Mouse (Mus musculus) forebrain, embryonic 10.5 days (tissue): ENCODE results near the gene Nrbf2. TPM values are rescaled to one million over a fixed set of nuclear protein-coding genes. Genes with fewer than 3 reads are reported as not detected.

Experiments
- DNase-seq: peaks from one replicate; pipeline ENCODE4 v3.0.0-alpha.2; 2017; ENCODE audit warnings: low spot score; ENCODE audit errors: extremely low spot score
- H3K27ac ChIP-seq: fragments of 300-500 bp; sonication (generic); 2 replicates; pipeline ENCODE4 v1.5.1; 2016; ENCODE audit warnings: mild to moderate bottlenecking
- H3K27me3 ChIP-seq: fragments of 300-500 bp; sonication (generic); 2 replicates; pipeline ENCODE4 v1.6.1; 2016; ENCODE audit warnings: mild to moderate bottlenecking; ENCODE audit not compliant: poor library complexity, severe bottlenecking
- H3K36me3 ChIP-seq: fragments of 300-500 bp; sonication (generic); replicated peaks from 2 replicates; pipeline ENCODE4 v1.6.1; 2016; ENCODE audit warnings: mild to moderate bottlenecking, moderate library complexity
- H3K4me1 ChIP-seq: fragments of 300-500 bp; sonication (generic); 2 replicates; pipeline ENCODE4 v1.6.1; 2016
- H3K4me3 ChIP-seq: fragments of 300-500 bp; sonication (generic); 2 replicates; pipeline ENCODE4 v1.5.1; 2016; ENCODE audit warnings: mild to moderate bottlenecking, moderate library complexity
- H3K9me3 ChIP-seq: fragments of 300-500 bp; sonication (generic); 2 replicates; pipeline ENCODE4 v1.6.1; 2016; ENCODE audit warnings: mild to moderate bottlenecking, moderate library complexity
- WGBS: fragments of 180-500 bp; shearing (Covaris S2); methylation state at CpG from one replicate; pipeline ENCODE4 v1.1.7; 2016; 5-methylcytosine and 5-hydroxymethylcytosine counted together
- polyA plus RNA-seq: library from polyadenylated mRNA; unstranded; fragments of >200 nt; fragmentation: Nextera tagmentation; extraction: Ambion mirVana; gene quantifications from 2 replicates; pipeline ENCODE4 v1.2.1, GENCODE M21; 2016

Nrbf2 gene
- polyA plus RNA-seq, 1 experiment from 2014 or later, result 35.9 TPM

DNA sequence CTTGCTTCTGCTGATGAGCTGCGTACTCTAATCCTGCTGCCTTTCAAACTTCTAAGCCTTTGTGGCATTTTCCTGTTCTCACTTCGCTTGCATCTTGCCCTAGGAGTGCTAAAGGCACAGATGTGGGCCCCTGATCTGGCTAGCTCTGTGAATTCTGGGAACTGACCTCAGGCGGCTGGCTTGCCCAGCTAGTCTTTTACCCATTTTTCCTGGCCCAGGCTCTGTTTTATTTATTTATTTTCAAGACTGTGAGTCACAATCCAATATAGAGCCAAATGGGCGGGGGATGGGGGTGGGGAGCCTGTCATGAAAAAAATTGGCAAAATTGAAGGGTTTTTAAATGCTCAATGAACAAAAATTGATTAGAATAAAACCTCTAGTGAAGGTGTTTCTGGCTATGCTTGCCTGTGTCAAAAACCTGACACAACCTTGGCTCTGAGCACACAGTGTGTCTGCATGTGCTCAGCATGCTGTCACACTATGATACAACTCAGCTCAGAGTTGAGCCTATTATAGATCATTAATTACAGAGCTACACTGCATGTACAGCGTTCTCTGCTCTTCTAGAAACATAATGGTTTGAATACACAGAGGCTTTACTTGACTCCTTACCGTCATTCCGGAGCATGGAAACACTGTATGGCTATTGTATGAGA is 24.5 kb upstream of the Nrbf2 start:
- H3K36me3 ChIP-seq, result no peaks in the 10 kb centered on the region
- no peaks in the 10 kb centered on the region for H3K4me1 ChIP-seq
- H3K4me3 ChIP-seq, result no peak overlapping the region
- no peak overlapping the region for H3K27ac ChIP-seq
- no peak for DNase-seq
- no peaks in the 10 kb centered on the region for H3K27me3 ChIP-seq
- H3K9me3 ChIP-seq, result no peaks in the 10 kb centered on the region
- 82% methylated on average over 7 of the region's 7 CpGs for WGBS

DNA sequence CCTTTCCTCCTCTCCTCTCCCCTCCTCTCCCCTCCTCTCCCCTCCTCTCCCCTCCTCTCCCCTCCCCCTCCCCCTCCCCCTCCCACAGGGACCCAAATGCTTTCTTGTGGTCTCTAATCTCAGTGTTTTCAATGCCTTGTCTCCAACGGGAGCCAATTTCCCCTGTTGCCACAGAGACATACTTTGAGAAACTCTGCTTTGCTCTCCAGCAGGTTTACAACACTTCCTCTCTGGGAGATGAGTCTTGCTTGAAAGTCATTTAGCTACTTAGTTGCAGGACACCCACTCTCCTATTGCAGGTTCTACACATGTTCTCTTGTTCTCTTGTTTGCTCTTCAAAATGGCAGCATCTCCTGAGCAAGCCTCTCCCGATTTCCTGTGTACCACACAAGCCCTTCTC is 17.2 kb upstream of the Nrbf2 start:
- no peaks in the 10 kb centered on the region for H3K27me3 ChIP-seq
- no peaks in the 10 kb centered on the region for H3K9me3 ChIP-seq
- no peak for DNase-seq
- H3K27ac ChIP-seq, result no peak overlapping the region
- no peaks in the 10 kb centered on the region for H3K36me3 ChIP-seq
- no peaks in the 10 kb centered on the region for H3K4me1 ChIP-seq
- H3K4me3 ChIP-seq, result no peak overlapping the region
- WGBS, result 82% methylated on average over 2 of the region's 2 CpGs

DNA sequence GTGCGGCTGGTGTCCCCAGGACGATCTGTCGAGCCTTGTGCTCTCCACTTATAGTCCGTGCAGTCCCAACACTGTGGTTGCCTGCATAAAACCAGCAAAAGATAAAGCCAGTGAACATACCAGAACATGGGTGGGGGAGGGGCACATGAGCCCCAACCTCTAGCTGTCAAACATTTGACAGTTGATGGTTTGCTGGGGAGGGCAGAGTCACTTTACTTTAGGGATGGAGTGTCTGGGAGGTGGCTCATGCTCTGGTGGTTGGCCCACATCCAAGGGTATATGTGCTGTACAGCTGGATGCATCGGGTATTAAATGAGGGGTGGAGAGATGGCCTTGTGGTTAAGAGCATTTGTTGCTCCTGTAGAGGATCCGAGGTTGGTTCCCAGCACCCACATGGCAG is 15.9 kb upstream of the Nrbf2 start:
- DNase-seq, result no peak
- Histone ChIP-seq H3K27me3 (no peaks in the 10 kb centered on the region), H3K4me3 (no peak overlapping the region), H3K9me3 (no peaks in the 10 kb centered on the region), H3K27ac (no peak overlapping the region), H3K36me3 (no peaks in the 10 kb centered on the region), H3K4me1 (no peaks in the 10 kb centered on the region)
- WGBS, result 97% methylated on average over 6 of the region's 6 CpGs

DNA sequence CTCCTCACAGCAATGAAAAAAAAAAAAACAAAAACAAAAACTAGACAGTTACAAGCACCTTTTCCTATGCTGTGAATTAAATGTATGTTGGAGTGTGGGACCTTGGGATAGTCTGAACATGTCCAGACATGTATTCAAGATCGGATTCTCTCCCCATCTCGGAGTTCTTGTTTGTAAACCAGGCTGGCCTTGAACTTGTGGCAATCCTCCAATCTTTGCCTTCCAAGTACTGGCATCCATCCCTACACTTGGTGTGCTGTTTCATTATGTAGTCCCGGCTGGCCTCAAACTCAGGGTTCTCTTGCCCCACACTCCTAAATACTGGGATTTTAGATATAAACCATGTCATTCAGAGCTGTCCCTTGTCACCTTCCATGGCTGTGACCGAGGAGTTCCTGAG is 14.2 kb upstream of the Nrbf2 start:
- 83% methylated on average over 4 of the region's 4 CpGs for WGBS
- DNase-seq, result no peak

DNA sequence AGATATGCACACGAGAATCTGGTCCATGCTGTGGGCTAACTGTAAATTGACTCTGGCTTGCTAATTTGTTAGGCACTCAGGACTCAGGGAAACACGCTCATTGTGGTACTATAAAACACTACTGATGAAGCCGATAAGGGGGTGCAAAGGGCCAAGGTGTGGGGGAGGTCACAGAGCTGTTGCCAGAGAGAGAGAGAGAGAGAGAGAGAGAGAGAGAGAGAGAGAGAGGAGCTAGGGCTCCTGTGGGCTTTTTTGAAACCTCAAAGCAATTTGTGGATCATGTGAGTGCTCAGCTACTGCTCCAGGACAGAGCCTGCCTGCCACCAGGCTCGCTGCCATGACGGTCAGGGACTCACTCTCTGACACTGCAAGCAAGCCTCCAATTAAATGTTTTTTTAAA is 13.8 kb upstream of the Nrbf2 start:
- no peaks in the 10 kb centered on the region for H3K27me3 ChIP-seq
- H3K27ac ChIP-seq, result no peak overlapping the region
- no peak for DNase-seq
- no peaks in the 10 kb centered on the region for H3K4me1 ChIP-seq
- WGBS, result 80% methylated on average over 5 of the region's 5 CpGs
- no peak overlapping the region for H3K4me3 ChIP-seq
- H3K9me3 ChIP-seq, result no peaks in the 10 kb centered on the region
- no peaks in the 10 kb centered on the region for H3K36me3 ChIP-seq

More for the DNA sequence above, 14.2 kb upstream of the Nrbf2 start:
- Histone ChIP-seq H3K27me3 (no peaks in the 10 kb centered on the region), H3K4me3 (no peak overlapping the region), H3K9me3 (no peaks in the 10 kb centered on the region), H3K4me1 (no peaks in the 10 kb centered on the region), H3K36me3 (no peaks in the 10 kb centered on the region), H3K27ac (no peak overlapping the region)

DNA sequence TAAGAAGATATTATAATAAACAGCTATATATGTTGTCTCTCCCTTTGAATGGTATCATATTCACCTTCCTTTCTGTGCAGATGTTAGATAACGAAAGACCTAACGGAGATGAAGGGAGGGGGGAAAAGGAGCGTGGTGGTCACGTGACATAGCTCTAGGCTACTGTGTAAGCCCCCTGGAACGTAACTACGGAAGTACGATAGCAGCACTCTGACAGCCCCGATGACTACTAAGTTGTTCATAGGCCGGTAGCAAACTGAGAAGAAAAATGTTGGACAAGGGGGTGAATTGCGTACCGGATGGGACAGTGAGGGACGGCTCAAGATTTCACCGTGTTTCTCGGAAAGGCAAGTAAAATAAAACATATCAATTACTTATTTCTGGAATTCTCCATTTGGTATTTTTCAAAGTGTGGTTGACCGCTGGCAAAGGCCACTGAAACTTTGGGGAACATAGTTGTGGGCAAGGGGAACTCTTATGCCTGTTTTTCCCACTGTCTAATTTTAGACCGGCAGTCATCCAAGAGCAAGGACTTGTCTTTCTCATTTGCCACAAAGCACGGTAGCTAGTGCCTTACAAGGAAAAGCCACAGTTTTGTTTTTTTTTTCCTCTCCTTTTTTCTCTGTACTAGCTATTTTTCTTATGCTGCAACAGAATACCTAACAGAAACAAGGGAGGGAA is 12.2 kb upstream of the Nrbf2 start:
- WGBS, result 92% methylated on average over 17 of the region's 17 CpGs
- Histone ChIP-seq H3K4me1 (no peaks in the 10 kb centered on the region), H3K9me3 (no peaks in the 10 kb centered on the region), H3K4me3 (no peak overlapping the region), H3K36me3 (no peaks in the 10 kb centered on the region), H3K27ac (no peak overlapping the region), H3K27me3 (no peaks in the 10 kb centered on the region)
- DNase-seq, result no peak

DNA sequence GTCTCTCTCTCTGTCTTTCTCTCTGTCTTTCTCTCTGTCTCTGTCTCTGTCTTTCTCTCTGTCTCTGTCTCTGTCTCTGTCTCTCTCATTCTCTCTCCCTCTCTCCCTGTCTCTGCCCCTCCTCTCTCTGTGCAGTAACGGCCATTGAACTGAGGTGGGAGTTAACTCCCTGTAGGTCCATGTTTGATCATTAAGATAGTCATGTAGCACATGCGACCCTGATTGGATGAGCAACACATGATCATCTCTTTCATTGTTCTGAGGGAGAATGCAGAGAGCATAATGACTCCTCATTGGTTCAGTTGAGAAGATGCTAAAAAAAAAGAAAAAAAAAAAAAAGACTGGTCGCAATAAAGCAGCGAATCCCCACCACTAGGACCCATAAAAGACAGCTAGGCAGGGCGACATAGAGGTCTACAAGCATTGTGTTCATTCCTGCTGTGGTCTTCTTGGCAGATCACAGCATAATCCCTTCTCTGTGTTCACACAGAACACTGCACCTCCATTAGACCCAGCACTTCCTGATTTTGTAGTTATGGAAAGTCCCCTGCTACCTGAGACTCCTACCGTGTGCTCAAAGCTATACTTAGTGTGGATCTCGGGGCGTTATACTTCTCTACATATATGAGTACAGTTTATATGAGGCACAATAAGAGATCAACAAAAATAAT is 11.5 kb upstream of the Nrbf2 start:
- H3K27ac ChIP-seq, result no peak overlapping the region
- H3K4me3 ChIP-seq, result no peak overlapping the region
- WGBS, result 93% methylated on average over 8 of the region's 8 CpGs
- H3K36me3 ChIP-seq, result no peaks in the 10 kb centered on the region
- DNase-seq, result no peak
- no peaks in the 10 kb centered on the region for H3K27me3 ChIP-seq
- H3K4me1 ChIP-seq, result no peaks in the 10 kb centered on the region
- no peaks in the 10 kb centered on the region for H3K9me3 ChIP-seq

DNA sequence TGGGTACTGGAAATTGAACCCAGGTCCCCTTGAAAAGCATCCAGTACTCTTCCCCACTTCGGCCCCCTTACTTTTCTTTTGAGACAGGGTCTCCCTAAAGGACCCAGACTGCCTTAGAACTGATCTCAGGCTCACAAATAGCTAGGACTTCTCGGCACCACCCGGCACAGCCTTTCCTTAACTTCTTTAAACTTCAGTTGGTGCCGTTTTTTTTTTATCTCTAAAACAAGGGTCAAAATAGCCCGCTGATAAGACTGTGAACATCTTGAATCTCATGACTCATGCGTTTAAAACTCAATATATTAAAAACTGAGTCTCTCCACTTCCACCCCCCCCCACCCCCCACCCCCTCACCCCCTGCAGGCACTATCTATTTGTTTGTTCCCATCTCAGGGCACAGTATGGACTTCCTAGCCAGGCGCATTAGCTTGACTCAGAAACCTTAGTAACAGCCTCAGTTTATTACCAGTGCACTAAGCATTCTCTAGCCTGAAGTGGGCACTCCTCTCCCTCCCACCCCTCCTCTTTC is 10.9 kb upstream of the Nrbf2 start:
- Histone ChIP-seq H3K36me3 (no peaks in the 10 kb centered on the region), H3K4me1 (no peaks in the 10 kb centered on the region), H3K27ac (no peak overlapping the region), H3K4me3 (no peak overlapping the region), H3K9me3 (no peaks in the 10 kb centered on the region), H3K27me3 (no peaks in the 10 kb centered on the region)
- 85% methylated on average over 7 of the region's 7 CpGs for WGBS
- no peak for DNase-seq

DNA sequence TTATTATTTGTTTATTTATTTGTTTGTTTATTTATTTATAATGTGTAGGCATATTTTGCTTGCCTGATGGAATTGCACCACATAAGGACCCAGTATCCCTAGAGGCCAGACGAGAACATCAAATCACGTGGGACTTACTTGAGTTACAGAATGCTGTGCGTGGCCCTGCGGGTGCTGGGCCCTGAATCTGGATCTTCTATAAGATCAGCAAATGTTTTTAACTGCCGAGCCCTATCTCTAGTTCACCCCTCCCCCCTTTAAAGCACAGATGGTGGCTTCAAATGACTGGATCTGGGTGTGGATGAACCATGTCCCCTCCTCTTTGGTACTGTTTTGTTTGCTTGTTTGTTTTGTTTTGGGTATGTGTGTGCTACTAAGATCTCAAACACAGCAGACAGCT is 10.2 kb upstream of the Nrbf2 start:
- no peak for DNase-seq
- WGBS, result 79% methylated on average over 5 of the region's 5 CpGs
- no peaks in the 10 kb centered on the region for H3K36me3 ChIP-seq
- no peaks in the 10 kb centered on the region for H3K27me3 ChIP-seq
- no peaks in the 10 kb centered on the region for H3K9me3 ChIP-seq
- no peak overlapping the region for H3K27ac ChIP-seq
- no peaks in the 10 kb centered on the region for H3K4me1 ChIP-seq
- H3K4me3 ChIP-seq, result no peak overlapping the region

DNA sequence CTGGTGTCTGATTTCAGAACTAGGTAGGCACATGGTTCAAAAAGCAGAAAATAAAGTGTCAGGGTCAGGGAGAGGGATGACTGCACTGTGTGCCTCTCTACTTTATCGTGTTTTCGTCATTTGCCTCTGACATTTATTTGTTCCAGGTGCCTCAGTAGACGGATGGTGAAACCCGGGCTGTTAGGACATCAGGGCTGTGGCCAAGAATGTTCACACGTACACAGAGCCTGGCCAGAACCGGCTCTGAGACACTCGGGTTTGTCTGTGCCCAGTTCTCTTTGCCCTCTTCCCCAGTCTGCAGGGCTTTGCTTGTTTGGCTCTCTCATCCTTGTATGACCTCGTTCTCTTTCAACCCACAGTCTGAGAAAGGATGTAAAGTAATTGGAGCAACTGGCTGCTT is 6.0 kb upstream of the Nrbf2 start:
- Histone ChIP-seq H3K9me3 (no peaks in the 10 kb centered on the region), H3K27me3 (no peaks in the 10 kb centered on the region), H3K4me1 (no peaks in the 10 kb centered on the region), H3K36me3 (no peaks in the 10 kb centered on the region), H3K4me3 (no peak overlapping the region), H3K27ac (no peak overlapping the region)
- WGBS, result 83% methylated on average over 8 of the region's 8 CpGs
- no peak for DNase-seq

DNA sequence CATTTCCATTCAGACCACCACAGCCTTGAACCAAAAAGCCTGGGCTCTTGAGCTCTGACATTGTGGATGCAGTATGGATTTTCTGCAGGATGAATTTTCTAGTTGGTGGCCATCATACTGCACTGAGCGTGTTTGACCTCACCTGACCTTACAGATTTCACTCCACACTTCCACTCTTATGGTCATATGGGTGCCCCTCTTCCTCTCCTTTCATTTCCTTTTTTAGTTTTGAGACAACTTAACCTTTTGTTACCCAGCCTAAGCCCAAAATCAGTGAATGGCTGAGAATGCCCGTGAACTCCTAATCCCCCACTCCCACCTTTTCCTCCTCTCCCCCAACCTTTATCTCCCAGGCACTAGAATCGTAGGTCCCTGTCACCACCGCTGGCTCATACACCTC is 5.5 kb upstream of the Nrbf2 start:
- H3K4me3 ChIP-seq, result no peak overlapping the region
- no peaks in the 10 kb centered on the region for H3K9me3 ChIP-seq
- H3K4me1 ChIP-seq, result peaks cover 1% of the 10 kb centered on the region
- H3K36me3 ChIP-seq, result no peaks in the 10 kb centered on the region
- 79% methylated on average over 4 of the region's 4 CpGs for WGBS
- H3K27me3 ChIP-seq, result no peaks in the 10 kb centered on the region
- DNase-seq, result no peak
- no peak overlapping the region for H3K27ac ChIP-seq

DNA sequence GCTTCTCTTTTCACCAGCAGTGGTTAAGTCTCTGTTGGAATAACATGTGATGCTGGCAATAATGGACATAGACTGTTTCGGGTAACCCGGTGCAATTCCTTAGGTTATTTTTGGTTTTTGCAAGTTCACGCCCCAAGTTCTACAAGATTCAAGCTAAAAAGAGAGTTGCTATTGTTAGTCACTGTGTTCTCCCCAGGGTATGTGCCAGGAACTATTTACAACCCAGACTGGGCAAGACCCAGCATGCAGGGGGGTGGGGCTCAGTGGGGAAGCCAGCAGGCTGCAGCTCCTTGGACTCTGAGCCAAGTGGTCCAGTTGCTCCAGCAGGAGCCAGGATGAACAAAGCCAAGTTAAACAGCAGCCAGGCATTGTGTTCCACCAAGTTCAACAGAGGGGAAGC is 2.8 kb upstream of the Nrbf2 start:
- 81% methylated on average over 3 of the region's 3 CpGs for WGBS
- Histone ChIP-seq H3K36me3 (no peaks in the 10 kb centered on the region), H3K27me3 (no peaks in the 10 kb centered on the region), H3K4me3 (no peak overlapping the region), H3K4me1 (peaks cover 23% of the 10 kb centered on the region), H3K27ac (no peak overlapping the region), H3K9me3 (no peaks in the 10 kb centered on the region)
- no peak for DNase-seq

DNA sequence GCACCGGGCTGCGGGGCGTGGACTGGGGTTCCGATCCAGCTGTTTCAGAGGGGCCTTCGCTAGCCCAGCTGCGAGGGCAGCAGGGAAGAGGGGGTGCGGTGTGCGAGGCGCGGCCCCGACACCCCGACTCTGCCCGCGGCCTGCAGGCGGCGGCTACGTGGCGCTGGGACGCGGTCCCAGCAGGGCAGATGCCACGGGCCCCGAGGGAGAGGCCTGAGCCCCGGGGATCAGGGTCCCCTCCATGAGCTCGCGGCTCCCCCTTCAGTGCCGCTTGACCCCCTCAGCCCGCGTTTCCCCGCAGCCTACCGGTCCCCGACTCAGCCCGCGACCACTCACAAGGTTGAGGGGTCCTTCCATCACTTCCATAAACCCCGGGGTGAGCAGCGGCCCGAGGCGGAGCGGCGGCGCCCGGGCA is 337 bp downstream of the Nrbf2 start:
- no peaks in the 10 kb centered on the region for H3K27me3 ChIP-seq
- no peaks in the 10 kb centered on the region for H3K9me3 ChIP-seq
- H3K4me1 ChIP-seq, result peaks cover 29% of the 10 kb centered on the region
- DNase-seq, result no peak
- peak overlapping the region; percentile 92 for H3K4me3 ChIP-seq
- H3K36me3 ChIP-seq, result no peaks in the 10 kb centered on the region
- 1% methylated on average over 41 of the region's 41 CpGs for WGBS
- peak overlapping the region; percentile 88 for H3K27ac ChIP-seq
